Mouse (Mus musculus) MEL (cell line): ENCODE data around the gene Tubd1.

ENCODE experiments used
- E2F4 ChIP-seq: IDR thresholded peaks from 2 replicates; pipeline ENCODE4 v1.6.1; 2011; ENCODE audit warnings: low read depth, low read length, improper control_type of control experiment, borderline replicate concordance
- MAX ChIP-seq: IDR thresholded peaks from 2 replicates; pipeline ENCODE4 v1.6.1; 2011; ENCODE audit warnings: low read length, improper control_type of control experiment
- POLR2A ChIP-seq, 2 experiments: IDR thresholded peaks; 2 replicates each; pipeline ENCODE4 v1.6.1; 2011 to 2012; ENCODE audit warnings: low read length in 2 of 2, mild to moderate bottlenecking in 2 of 2, control low read depth in 1 of 2, improper control_type of control experiment in 1 of 2, low read depth in 1 of 2, moderate library complexity in 1 of 2; ENCODE audit not compliant: control insufficient read depth in 1 of 2, insufficient read depth in 1 of 2, poor library complexity in 1 of 2
- RAD21 ChIP-seq: IDR thresholded peaks from 2 replicates; pipeline ENCODE4 v1.6.1; 2011; ENCODE audit warnings: mild to moderate bottlenecking, low read depth, low read length, improper control_type of control experiment
- ZMIZ1 ChIP-seq: IDR thresholded peaks from 2 replicates; pipeline ENCODE4 v1.6.1; 2012; ENCODE audit warnings: low read depth, mild to moderate bottlenecking, inconsistent platforms, low read length, improper control_type of control experiment, moderate library complexity

DNA sequence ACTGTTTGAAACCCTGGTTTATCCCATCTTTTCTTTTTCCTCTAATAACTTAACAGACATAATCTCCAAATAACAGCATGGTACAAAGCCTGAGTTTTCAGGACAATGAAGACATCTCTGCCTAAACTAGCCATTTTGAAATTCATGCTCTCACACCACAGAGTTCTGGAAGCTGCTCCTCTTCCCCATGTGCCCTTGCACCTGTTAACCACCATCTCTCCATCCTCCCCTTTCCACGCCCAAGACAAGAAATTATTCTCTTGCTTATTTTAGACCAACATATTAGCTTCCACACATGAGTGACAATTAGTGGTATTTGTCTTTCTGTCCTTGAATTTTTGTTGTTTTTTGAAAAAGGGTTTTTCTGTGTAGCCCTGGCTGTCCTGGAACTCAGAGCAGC is 67.2 kb downstream of the Tubd1 start:
- TF ChIP-seq E2F4 = no peak
- no peak for TF ChIP-seq ZMIZ1
- TF ChIP-seq RAD21 = no peak
- no peak for TF ChIP-seq POLR2A (IDR thresholded peaks at IDR 0.05; ENCODE audit: control insufficient read depth in 1 of 2, insufficient read depth in 1 of 2, low read depth in 1 of 2, low read length in 2 of 2, poor library complexity in 1 of 2)
- no peak for TF ChIP-seq MAX
